Mouse (Mus musculus) macrophage (primary cell): Measurements from ENCODE around the gene Polr1a. TPM values are rescaled to one million over a fixed set of nuclear protein-coding genes. Genes with fewer than 3 reads are reported as not detected.
"Not testable (repeated sequence)": the region's sequence is repeated elsewhere in the genome, so short reads cannot be mapped to it uniquely, and the experiment has no call there.

Experiments
- H3K27ac ChIP-seq: fragments of 350-480 bp; formaldehyde crosslinking; 2 replicates; pipeline ENCODE4 v1.9.0; 2021
- H3K36me3 ChIP-seq: fragments of 350-480 bp; formaldehyde crosslinking; 2 replicates; pipeline ENCODE4 v1.9.0; 2021; ENCODE audit errors: inconsistent target
- H3K4me3 ChIP-seq: fragments of 350-480 bp; formaldehyde crosslinking; 2 replicates; pipeline ENCODE4 v1.9.0; 2021; ENCODE audit errors: inconsistent target
- H3K79me2 ChIP-seq: fragments of 350-480 bp; formaldehyde crosslinking; 2 replicates; pipeline ENCODE4 v1.9.0; 2021; ENCODE audit errors: inconsistent target
- WGBS: methylation state at CpG from one replicate; pipeline ENCODE4 v1.1.7; 2026; ENCODE audit warnings: inconsistent platforms; ENCODE audit not compliant: missing documents; 5-methylcytosine and 5-hydroxymethylcytosine counted together
- polyA plus RNA-seq: library from polyadenylated mRNA; stranded (reverse); fragments of 250-400 nt; gene quantifications from 3 replicates; pipeline ENCODE4 v1.2.4, GENCODE M21; 2018; ENCODE audit warnings: inconsistent platforms
- total RNA-seq, 78 experiments: library from RNA; depleted of rRNA; stranded (reverse); fragments of 250-400 nt; gene quantifications; 1 replicate in 9 of 78; 2 replicates in 24 of 78; 3 replicates in 43 of 78; 4 replicates in 2 of 78; pipeline ENCODE4 v1.2.4; 2018; ENCODE audit warnings: inconsistent platforms in 56 of 78

Gene Polr1a
- total RNA-seq (2018; cell fraction: chromatin; rRNA removed): 10 to 100 TPM in 24 of 26 experiments, 1 to 10 TPM in 2; 9.3 to 50.1 (median 26.3) TPM
- 10 to 100 TPM in 11 of 26 experiments, 1 to 10 TPM in 15; 5.5 to 15.6 (median 9.3) TPM for total RNA-seq (2018; cell fraction: cytosol; rRNA removed)
- total RNA-seq (2018; cell fraction: nucleus; rRNA removed): 10 to 100 TPM in 20 of 26 experiments, 1 to 10 TPM in 6; 5.1 to 50.8 (median 13.2) TPM
- polyA plus RNA-seq: 6.1 to 26.9 TPM (median 16.6 TPM) in 3 replicates

DNA sequence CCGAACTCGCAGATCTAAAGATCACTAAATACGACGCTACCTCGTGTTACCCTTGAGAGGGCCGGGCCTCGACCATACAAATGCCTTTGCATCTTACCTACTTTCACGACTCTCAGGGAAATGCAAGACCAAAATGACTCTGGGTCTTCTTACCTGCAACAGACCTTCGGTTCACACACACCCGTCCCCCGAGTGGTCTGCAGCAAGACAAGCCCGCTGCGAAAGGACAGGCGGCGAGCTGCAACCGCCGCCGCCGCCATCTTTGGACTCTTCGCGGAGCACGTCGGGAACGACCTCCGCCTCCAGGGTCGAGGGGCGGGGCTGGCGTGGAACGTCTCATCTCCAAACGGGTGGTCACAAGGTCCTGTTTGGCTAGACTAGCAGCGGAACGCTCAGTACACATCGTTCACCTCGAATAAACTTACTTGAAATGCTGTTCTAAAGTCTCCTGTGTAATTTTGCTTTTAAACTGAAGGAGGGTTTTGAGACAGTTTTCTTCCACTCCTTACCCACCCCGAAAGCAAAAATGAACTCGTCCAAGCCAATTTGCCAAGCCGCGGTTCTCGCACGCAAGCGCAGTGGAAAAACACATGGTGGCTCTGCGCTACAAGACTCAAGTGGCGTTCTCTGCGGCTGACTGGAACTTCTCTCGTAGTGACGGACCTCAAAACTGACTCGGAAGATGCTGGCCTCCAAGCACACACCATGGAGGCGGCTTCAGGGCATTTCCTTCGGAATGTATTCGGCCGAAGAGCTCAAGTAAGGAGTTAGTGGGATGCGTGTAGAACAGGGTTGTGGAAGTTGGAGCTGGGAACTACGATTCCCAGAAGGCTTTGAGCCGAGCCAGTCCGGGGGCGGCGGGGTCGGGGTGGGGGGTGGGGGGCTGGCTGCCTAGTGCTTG is at the start of gene Polr1a, which contains the start of gene Ptcd3:
Gene Polr1a (plus strand): TSS at position 573 of the 901 bp plus-strand sequence.
Gene Ptcd3 (minus strand): TSS at position 270 of the 901 bp plus-strand sequence.
- peak within 1 kb of the TSS; percentile 81 for H3K4me3 ChIP-seq
- H3K79me2 ChIP-seq: peaks cover 57% of the 10 kb centered on the region
- peak within 1 kb of the TSS; percentile 96 for H3K27ac ChIP-seq
- H3K36me3 ChIP-seq: peaks cover 18% of the 10 kb centered on the region
- WGBS: under 1% methylated on average over 54 of the region's 58 CpGs

DNA sequence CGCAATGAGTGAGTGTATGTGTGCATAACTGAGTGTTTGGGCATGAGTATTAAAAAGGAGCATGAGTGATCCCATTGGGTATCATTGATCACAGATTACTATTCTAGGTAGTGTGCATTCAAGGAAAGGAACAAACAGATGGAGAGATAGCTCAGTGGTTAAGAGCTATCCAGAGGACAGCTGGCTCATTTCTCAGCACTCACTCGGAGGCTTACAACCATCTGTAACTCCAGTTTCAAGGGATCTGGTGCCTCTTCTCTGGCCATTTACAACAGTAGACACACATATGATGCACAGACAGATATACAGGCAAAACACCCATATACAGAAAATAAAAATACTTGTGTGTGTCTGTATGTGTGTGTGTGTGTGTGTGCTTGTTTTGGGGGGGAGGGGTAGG is 41.1 kb upstream of the Polr1a start:
- H3K36me3 ChIP-seq: peaks cover 77% of the 10 kb centered on the region
- no peak overlapping the region for H3K4me3 ChIP-seq
- H3K27ac ChIP-seq: no peak overlapping the region
- 96% methylated on average over 2 of the region's 2 CpGs for WGBS
- no peaks in the 10 kb centered on the region for H3K79me2 ChIP-seq

DNA sequence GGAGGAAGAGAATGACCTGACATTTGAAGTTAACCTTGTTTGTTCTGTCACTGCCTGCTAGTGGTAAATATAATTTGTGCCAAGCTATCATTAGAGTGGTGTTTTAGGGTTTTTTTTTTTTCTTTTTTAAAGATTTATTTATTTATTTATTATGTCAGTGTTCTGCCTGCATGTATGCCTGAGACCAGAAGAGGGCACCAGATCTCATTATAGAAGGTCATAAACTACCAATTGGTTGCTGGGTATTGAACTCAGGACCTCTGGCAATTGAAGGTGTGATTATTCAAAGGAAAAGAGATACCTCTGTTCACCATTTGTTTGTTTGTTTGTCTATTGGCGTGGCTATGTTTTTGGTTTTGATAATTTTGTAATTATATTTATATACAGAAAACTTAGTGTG is 40.0 kb upstream of the Polr1a start:
- whole genome bisulfite sequencing: 100% methylated on average over 1 of the region's 1 CpGs
- H3K36me3 ChIP-seq: peaks cover 78% of the 10 kb centered on the region
- H3K79me2 ChIP-seq: no peaks in the 10 kb centered on the region
- H3K27ac ChIP-seq: no peak overlapping the region
- H3K4me3 ChIP-seq: no peak overlapping the region

DNA sequence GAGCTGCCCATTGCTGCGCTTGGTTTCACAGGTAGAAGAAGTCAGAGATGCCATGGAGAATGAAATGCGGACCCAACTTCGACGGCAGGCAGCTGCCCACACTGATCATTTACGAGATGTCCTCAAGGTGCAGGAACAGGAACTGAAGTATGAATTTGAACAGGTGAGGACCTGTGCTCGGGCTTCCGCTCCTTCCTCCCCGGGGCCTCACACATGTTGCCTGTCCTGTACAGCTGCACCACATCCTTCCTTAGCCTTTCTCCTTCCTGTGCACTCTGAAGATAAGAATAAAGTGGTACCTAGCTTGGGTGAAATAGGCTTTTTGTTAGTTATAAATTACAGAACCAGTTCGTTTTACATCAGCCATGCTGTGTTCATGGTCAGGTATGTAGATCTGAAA is 37.5 kb upstream of the Polr1a start:
- 89% methylated on average over 9 of the region's 9 CpGs for WGBS
- Histone ChIP-seq H3K4me3 (no peak overlapping the region), H3K27ac (no peak overlapping the region), H3K36me3 (peaks cover 77% of the 10 kb centered on the region), H3K79me2 (no peaks in the 10 kb centered on the region)

DNA sequence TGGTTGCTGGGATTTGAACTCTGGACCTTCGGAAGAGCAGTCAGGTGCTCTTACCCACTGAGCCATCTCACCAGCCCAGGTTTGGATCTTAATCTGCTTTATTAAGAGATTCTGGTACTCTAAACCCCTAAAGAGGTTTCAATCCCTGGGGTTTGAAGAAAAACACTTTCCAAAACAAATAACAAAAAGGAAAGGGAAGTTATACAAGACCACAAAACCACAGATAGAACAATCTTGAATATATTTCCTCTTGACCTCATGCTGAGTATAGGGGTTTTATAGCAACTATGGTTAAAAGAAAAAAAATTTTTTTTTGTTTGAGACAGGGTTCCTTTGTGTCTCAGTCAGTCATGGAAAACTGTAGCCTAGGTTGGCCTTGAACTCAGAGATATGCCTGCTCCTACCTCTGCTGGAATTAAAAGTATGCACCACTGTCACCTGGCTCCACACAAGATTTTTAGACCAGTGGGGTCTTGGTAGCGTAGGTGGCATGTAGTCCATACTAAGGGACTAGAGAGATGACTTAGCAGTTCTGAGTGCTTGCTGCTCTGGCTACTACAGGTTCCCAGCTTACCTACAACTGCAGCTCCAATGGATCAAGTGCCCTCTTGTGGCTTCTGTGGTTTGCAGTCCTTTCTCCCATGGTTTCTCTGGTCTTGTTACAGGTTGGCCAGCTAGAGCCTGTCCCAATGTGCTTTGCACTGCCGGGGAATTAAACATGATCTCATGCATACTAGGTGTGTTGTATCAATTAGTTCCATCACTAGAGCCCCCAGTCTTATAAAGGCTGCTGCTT is 30.7 kb upstream of the Polr1a start:
- no peak overlapping the region for H3K27ac ChIP-seq
- peaks cover 61% of the 10 kb centered on the region for H3K36me3 ChIP-seq
- no peaks in the 10 kb centered on the region for H3K79me2 ChIP-seq
- WGBS: 92% methylated on average over 3 of the region's 3 CpGs
- H3K4me3 ChIP-seq: no peak overlapping the region

DNA sequence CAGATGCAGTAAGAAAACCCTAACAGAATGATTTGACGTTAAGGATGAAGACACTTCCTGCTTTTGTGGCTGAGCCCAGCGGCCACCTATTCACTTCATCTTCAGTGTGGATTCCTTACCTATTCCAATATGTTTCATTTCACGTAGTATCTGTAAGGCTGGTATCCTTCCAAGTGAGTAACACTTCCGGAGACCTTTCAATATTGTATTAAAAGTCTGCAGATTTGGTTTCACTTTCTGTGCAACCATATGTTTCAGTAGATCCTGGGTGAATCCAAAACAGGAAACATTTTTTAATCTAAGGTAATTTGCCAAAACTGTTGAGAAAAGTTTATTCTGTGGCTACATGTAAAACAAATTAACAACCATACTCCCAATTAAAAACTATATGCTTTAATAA is 15.6 kb upstream of the Polr1a start:
- H3K4me3 ChIP-seq: no peak overlapping the region
- no peaks in the 10 kb centered on the region for H3K79me2 ChIP-seq
- 92% methylated on average over 4 of the region's 4 CpGs for WGBS
- H3K36me3 ChIP-seq: peaks cover 96% of the 10 kb centered on the region
- H3K27ac ChIP-seq: no peak overlapping the region

DNA sequence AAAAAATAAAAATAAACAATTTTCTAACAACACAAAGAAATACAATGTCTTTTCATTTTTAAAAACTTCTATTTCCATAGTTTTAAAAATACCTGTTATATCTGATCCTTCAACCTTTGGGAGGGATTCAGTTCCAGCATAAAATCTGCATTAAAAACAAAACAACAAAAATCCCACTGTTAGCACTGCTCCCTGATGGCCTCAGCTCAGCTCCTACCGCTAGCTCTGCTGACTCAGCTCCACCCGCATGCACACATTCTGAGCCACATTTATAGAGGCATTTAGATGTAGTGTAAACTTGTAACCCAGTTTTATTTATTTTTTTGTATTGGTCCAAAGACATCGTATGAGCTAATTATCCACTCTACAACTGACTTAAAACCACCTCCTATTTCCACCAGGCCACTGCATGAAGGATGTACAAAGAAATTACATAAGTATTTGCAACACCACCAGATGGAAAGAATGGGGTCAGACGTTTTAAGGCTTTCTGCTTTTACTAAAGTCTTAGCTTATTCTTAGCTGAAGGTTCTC is 1.1 kb upstream of the Polr1a start:
- peak overlapping the region; percentile 81 for H3K4me3 ChIP-seq
- WGBS: 8% methylated on average over 4 of the region's 4 CpGs
- H3K79me2 ChIP-seq: peaks cover 57% of the 10 kb centered on the region
- H3K27ac ChIP-seq: peak overlapping the region; percentile 96; the same call in 1 of the 2 replicates
- H3K36me3 ChIP-seq: peaks cover 24% of the 10 kb centered on the region

DNA sequence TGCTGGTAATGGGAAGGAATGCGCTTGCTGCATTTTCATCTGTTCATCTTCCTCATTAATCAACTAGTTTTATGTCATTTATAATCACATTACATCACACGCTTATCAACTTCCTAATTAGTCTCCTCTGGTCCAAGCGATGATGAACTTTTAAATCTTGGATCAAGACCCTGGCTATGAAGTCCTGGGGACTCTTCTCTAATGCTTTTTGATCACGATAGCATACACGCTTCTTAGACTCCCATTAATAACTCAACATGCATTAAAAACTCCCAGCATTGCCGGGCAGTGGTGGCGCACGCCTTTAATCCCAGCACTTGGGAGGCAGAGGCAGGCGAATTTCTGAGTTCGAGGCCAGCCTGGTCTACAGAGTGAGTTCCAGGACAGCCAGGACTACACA is 531 bp downstream of the Polr1a start:
- H3K4me3 ChIP-seq: peak overlapping the region; percentile 81
- peaks cover 12% of the 10 kb centered on the region for H3K36me3 ChIP-seq
- H3K79me2 ChIP-seq: peaks cover 57% of the 10 kb centered on the region
- peak overlapping the region; percentile 96 for H3K27ac ChIP-seq
- 23% methylated on average over 10 of the region's 10 CpGs for WGBS

DNA sequence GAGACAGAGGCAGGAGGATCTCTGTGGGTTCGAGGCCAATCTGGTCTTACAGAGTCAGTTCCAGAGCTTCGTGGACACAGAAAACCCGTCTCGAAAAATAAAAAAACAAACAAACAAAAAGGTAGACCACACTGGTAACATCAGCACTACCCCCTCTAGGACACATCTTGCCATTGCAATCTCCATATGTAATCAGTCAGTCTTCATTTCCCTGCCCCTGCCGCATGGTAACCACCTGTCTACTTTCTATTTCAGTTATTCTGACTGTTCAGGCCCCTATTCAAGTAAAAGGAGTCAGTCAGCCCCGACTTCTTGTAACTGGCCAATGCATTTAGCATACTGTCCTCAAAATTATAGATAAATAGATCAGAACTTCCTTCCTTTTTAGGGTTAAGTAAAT is 987 bp downstream of the Polr1a start:
- peaks cover 55% of the 10 kb centered on the region for H3K79me2 ChIP-seq
- H3K36me3 ChIP-seq: peaks cover 7% of the 10 kb centered on the region
- peak overlapping the region; percentile 81 for H3K4me3 ChIP-seq
- 59% methylated on average over 6 of the region's 6 CpGs for WGBS
- no peak overlapping the region for H3K27ac ChIP-seq

DNA sequence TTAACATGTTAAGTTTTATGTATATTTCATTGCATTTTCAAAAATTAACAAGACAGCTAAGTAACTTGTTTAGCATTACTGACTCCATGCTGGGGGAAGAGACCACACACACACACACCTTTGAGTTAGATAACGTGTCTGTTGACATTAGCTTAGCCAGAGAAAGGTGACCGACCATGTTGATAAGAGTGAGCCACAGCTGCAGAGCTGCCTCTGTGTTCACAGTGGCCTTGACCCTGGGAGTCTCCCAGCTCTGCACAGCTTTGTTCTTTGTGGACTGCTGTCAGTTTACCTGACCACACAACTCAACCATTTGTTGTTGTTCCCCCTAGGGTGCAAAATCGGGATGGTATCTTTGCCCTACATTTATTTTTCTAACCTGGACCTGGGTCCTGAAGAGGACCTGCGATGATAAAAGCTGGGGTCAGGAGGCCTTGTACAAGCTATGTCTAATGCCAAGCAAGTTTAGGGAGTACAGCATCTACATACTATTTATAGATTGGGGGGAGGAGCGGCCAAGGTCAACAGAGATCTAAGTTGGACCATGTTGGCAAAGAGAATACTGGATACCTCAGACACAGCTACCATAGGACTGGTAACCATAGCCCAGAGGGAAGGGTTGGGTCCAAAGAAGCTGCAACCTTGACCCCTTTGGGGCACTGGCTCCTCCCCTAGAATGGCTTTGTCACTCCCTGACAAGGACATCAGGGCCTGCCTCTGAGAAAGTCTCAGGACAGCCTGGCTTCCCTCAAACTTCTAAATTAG is 3.0 kb downstream of the Polr1a start:
- Histone ChIP-seq H3K36me3 (no peaks in the 10 kb centered on the region), H3K27ac (no peak overlapping the region), H3K79me2 (peaks cover 35% of the 10 kb centered on the region), H3K4me3 (no peak overlapping the region)
- WGBS: 94% methylated on average over 5 of the region's 5 CpGs

DNA sequence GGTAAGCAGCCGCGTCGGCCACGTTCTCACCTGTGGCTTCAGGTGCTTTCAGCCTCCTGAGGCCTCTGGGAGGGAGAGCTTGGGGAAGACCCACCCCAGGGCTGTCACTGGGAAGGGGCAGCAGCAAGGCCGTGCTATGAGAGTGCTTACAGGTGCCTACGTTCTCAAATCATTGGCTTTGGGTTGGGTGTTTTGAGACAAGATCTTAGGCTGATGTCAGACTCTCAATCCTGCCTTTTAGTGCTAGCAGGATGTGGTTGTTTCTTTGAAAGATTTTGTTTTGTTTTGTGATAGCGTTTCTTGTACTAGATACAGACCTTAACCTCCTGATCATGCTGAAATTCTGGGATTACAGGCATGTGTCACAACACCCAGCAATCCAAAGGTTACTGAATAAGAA is 11.9 kb downstream of the Polr1a start:
- Histone ChIP-seq H3K4me3 (no peak overlapping the region), H3K79me2 (no peaks in the 10 kb centered on the region), H3K36me3 (peaks cover 13% of the 10 kb centered on the region; the same call in 1 of the 2 replicates), H3K27ac (no peak overlapping the region)
- 91% methylated on average over 7 of the region's 7 CpGs for WGBS

DNA sequence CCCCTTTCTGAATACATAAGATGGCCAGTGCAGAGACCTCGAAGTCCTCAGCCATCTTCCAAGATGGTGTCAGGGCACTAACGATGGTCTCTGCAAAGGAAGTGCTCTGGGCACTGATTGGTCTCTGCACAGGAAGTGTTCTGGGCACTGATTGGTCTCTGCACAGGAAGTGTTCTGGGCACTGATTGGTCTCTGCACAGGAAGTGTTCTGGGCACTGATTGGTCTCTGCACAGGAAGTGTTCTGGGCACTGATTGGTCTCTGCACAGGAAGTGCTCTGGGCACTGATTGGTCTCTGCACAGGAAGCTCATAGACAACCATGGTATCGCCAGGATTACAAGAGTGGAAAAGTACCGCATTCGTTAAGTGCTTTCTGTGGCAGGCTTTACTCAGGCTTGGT is 16.4 kb downstream of the Polr1a start:
- not testable (repeated sequence) for H3K4me3 ChIP-seq, H3K27ac ChIP-seq, H3K36me3 ChIP-seq, H3K79me2 ChIP-seq
- WGBS: 36% methylated on average over 5 of the region's 5 CpGs

DNA sequence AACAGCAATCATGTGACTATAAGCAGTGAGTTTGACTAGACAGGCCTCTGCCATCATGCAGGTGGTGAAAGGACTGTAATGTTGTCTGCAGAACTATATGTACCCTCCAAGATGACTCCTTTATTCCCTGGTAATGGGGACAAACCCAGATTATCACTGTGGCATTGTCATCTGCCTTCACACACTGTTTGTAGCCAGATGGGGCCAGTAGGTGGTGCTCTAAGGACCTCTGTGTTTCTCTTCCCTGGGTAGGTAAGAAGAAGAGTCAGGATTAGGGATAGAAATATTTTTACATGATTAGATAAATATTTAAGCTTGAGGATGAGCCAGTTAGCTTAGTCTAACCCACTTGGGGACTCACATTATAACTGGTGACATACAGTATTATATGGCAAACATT is 19.1 kb downstream of the Polr1a start:
- Histone ChIP-seq H3K36me3 (no peaks in the 10 kb centered on the region), H3K27ac (no peak overlapping the region), H3K79me2 (no peaks in the 10 kb centered on the region), H3K4me3 (no peak overlapping the region)

DNA sequence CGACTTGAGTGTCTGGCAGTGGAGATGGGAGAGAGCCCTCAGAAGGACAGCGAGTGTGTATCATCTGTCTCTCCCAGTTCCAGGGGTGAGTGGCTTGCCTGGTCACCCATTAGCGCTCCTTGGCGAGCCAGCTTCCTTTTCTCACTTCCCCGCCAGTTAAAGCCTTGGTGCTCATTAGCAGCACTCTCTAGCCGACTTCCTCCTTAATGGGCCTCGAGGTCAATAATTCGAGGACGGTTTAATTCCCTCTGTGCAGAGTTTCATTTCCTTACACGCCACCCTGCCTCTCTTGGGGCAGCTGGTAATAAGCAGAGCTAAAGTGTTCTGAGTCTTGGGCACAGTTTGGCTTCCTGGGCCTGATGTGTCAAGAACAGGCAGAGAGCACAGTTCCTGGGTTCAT is 21.2 kb downstream of the Polr1a start:
- peak overlapping the region; percentile 90 for H3K27ac ChIP-seq
- H3K79me2 ChIP-seq: no peaks in the 10 kb centered on the region
- no peaks in the 10 kb centered on the region for H3K36me3 ChIP-seq
- no peak overlapping the region for H3K4me3 ChIP-seq
- 7% methylated on average over 10 of the region's 10 CpGs for WGBS
